Mouse (Mus musculus): Measurements from ENCODE around the gene Usp11. TPM values are rescaled to one million over a fixed set of nuclear protein-coding genes. Genes with fewer than 3 reads are reported as not detected.

Usp11 gene
- total RNA-seq (2012; rRNA removed): 16.8 and 43.4 TPM in 2 replicates

DNA sequence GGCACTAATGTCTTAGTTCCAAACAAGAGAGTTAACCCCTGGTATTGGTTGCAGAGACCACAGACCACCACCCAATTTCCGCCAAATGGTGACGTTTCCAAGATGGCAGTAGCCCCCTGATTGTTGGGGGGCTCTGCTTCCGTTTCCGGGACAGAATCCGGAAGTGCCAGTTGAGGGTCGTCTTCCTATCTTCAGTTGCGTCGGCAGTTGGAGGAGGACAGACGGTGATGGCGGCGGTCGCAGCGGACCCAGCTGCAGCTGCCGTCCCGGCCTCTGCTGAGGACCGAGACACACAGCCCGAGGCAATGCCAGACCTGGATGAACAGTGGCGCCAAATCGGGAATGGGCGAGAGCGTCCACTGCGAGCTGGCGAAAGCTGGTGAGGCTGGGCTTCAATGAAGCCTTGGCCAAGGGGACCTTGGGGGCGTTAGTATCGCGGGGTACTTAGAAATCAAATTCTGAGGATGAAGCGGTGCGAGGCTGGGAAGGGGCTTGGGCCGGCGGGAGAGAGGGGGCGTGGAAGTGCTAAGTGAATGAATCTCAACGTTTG lies at the start of gene Usp11:
Gene Usp11, plus strand, starts transcription at position 166 of the 550 bp plus-strand sequence.
- no peaks in the 10 kb centered on the region for H3K4me1 ChIP-seq (ENCODE audit: control insufficient read depth in 2 of 2, insufficient read depth in 2 of 2, low read length in 2 of 2, poor library complexity in 1 of 2)
- H3K9me3 ChIP-seq (ENCODE audit: control insufficient read depth, insufficient read depth, low read depth, low read length): no peaks in the 10 kb centered on the region
- H3K36me3 ChIP-seq (ENCODE audit: control insufficient read depth, insufficient read depth, low read length, poor library complexity, severe bottlenecking): peaks cover 1% of the 10 kb centered on the region
- TF ChIP-seq ZC3H11A (IDR thresholded peaks at IDR 0.05; ENCODE audit: borderline replicate concordance, low read depth, low read length) (no peak), HCFC1 (IDR thresholded peaks at IDR 0.05; ENCODE audit: borderline replicate concordance, insufficient read depth, low read length) (no peak), ZNF384 (IDR thresholded peaks at IDR 0.05; ENCODE audit: low read depth, low read length) (no peak), CHD2 (IDR thresholded peaks at IDR 0.05; ENCODE audit: low read depth, low read length) (no peak), MAFK (IDR thresholded peaks at IDR 0.05; ENCODE audit: insufficient read depth, low read depth, low read length) (no peak)
- H3K4me3 ChIP-seq (ENCODE audit: insufficient read depth in 1 of 2, low read depth in 1 of 2, low read length in 2 of 2, poor library complexity in 1 of 2, severe bottlenecking in 1 of 2): peak within 1 kb of the TSS; percentile 75 to 92
- in situ Hi-C loops (cut with MboI; ENCODE audit: low sequenced_read_pairs in 2 of 2, unreplicated experiment in 2 of 2): no loop called here
- DNase-seq (ENCODE audit: low read depth, low spot score): peak; percentile 8
- H3K27ac ChIP-seq (ENCODE audit: insufficient read depth, low read depth, low read length, poor library complexity, severe bottlenecking): peak within 1 kb of the TSS; percentile 91
- H3K9ac ChIP-seq (ENCODE audit: insufficient read depth, low read depth, low read length, poor library complexity, severe bottlenecking): peak within 1 kb of the TSS; percentile 89

- no peaks in the 10 kb centered on the region; the same call in 1 of the 2 replicates for H3K36me3 ChIP-seq (ENCODE audit: control insufficient read depth, insufficient read depth, low read length, poor library complexity, severe bottlenecking)
- H3K27ac ChIP-seq (ENCODE audit: insufficient read depth, low read depth, low read length, poor library complexity, severe bottlenecking): no peak overlapping the region
- no peaks in the 10 kb centered on the region for H3K9me3 ChIP-seq (ENCODE audit: control insufficient read depth, insufficient read depth, low read depth, low read length)
- no peaks in the 10 kb centered on the region for H3K4me1 ChIP-seq (ENCODE audit: control insufficient read depth in 2 of 2, insufficient read depth in 2 of 2, low read length in 2 of 2, poor library complexity in 1 of 2)
- H3K9ac ChIP-seq (ENCODE audit: insufficient read depth, low read depth, low read length, poor library complexity, severe bottlenecking): no peak overlapping the region
- peak overlapping the region; percentile 60 to 80; a peak in 3 of 4 replicates for H3K4me3 ChIP-seq (ENCODE audit: insufficient read depth in 1 of 2, low read depth in 1 of 2, low read length in 2 of 2, poor library complexity in 1 of 2, severe bottlenecking in 1 of 2)
- TF ChIP-seq MAFK (IDR thresholded peaks at IDR 0.05; ENCODE audit: insufficient read depth, low read depth, low read length): no peak
- no peak for TF ChIP-seq CHD2 (IDR thresholded peaks at IDR 0.05; ENCODE audit: low read depth, low read length)
- TF ChIP-seq ZC3H11A (IDR thresholded peaks at IDR 0.05; ENCODE audit: borderline replicate concordance, low read depth, low read length): no peak
- TF ChIP-seq ZNF384 (IDR thresholded peaks at IDR 0.05; ENCODE audit: low read depth, low read length): no peak
- no peak for TF ChIP-seq HCFC1 (IDR thresholded peaks at IDR 0.05; ENCODE audit: borderline replicate concordance, insufficient read depth, low read length)
- in situ Hi-C loops (cut with MboI; ENCODE audit: low sequenced_read_pairs in 2 of 2, unreplicated experiment in 2 of 2): no loop called here
- DNase-seq (ENCODE audit: low read depth, low spot score): no peak
These were observed 46.1 kb upstream of the Usp11 start for GRCm38 (mm10) chrX:20657593-20657992.

DNA sequence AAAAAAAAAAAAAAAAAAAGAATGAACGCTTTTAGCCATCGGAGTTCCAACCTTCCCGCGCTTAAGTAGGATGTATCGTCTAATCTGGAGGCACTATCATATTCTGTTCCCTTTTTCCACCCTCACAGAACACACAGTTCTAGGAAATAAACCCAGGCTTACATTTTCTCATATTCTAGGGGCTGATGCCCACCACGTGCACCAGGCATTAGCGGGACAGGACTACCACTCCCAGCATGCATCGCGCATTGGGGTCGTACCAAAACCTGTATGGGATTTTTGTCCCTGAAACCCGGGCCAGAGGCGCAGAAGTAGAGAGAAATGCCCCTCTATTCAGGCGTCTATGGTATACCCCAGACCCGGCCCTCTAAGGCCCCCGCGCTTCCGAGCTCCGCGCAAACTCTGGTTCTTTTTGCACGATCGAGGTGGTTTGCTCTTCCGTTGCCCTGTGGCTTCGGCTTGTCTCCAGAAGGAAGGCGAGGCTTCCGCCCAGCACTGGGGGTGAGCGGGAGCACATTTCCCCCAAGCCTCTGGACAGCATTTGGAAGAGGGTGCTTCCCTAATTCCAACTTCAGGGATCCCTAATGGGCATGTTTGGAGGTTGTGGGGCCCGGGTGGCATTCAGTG lies 45.6 kb upstream of the Usp11 start, which contains the start of gene Uba1:
Gene Uba1, plus strand, starts transcription at position 301 of the 627 bp plus-strand sequence.
- Histone ChIP-seq H3K36me3 (ENCODE audit: control insufficient read depth, insufficient read depth, low read length, poor library complexity, severe bottlenecking) (no peaks in the 10 kb centered on the region; the same call in 1 of the 2 replicates), H3K4me3 (ENCODE audit: insufficient read depth in 1 of 2, low read depth in 1 of 2, low read length in 2 of 2, poor library complexity in 1 of 2, severe bottlenecking in 1 of 2) (peak within 1 kb of the TSS; percentile 78 to 80), H3K27ac (ENCODE audit: insufficient read depth, low read depth, low read length, poor library complexity, severe bottlenecking) (peak within 1 kb of the TSS; percentile 28; the same call in 1 of the 2 replicates), H3K9me3 (ENCODE audit: control insufficient read depth, insufficient read depth, low read depth, low read length) (no peaks in the 10 kb centered on the region), H3K9ac (ENCODE audit: insufficient read depth, low read depth, low read length, poor library complexity, severe bottlenecking) (peak within 1 kb of the TSS; percentile 84), H3K4me1 (ENCODE audit: control insufficient read depth in 2 of 2, insufficient read depth in 2 of 2, low read length in 2 of 2, poor library complexity in 1 of 2) (no peaks in the 10 kb centered on the region)
- in situ Hi-C loops (cut with MboI; ENCODE audit: low sequenced_read_pairs in 2 of 2, unreplicated experiment in 2 of 2): no loop called here
- DNase-seq (ENCODE audit: low read depth, low spot score): peak; percentile 69
- TF ChIP-seq CHD2 (IDR thresholded peaks at IDR 0.05; ENCODE audit: low read depth, low read length): no peak
- peak; percentile 74 for TF ChIP-seq ZNF384 (IDR thresholded peaks at IDR 0.05; ENCODE audit: low read depth, low read length)
- no peak for TF ChIP-seq MAFK (IDR thresholded peaks at IDR 0.05; ENCODE audit: insufficient read depth, low read depth, low read length)
- TF ChIP-seq ZC3H11A (IDR thresholded peaks at IDR 0.05; ENCODE audit: borderline replicate concordance, low read depth, low read length): no peak
- peak; percentile 91 for TF ChIP-seq HCFC1 (IDR thresholded peaks at IDR 0.05; ENCODE audit: borderline replicate concordance, insufficient read depth, low read length)

DNA sequence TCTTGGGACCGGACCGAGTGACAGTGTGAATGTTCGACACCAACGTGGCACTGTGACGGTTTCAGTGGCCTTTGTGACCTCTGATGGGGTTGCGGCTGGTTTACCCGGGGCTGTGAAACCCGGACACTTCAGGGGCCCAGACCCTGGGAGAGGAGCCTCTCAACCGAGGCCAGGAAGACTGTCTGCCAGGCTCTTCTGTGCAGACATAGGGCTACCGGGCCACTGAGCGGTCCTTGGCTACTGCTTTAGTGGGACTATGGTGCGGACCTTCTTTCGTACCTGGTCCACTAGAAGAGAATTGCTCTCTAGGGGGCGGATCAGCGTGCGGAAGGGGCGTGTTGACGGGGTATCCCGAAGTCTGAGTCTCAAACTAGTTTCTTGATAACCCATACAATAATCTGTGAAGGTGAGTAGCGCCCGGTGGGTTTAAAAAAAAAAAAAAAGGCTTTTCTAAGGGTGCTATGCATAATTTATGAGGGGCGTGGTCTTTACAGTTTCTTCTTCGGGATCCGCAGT lies 44.8 kb upstream of the Usp11 start:
- H3K4me3 ChIP-seq (ENCODE audit: insufficient read depth in 1 of 2, low read depth in 1 of 2, low read length in 2 of 2, poor library complexity in 1 of 2, severe bottlenecking in 1 of 2): peak overlapping the region; percentile 78 to 80
- no peak for DNase-seq (ENCODE audit: low read depth, low spot score)
- no peaks in the 10 kb centered on the region for H3K9me3 ChIP-seq (ENCODE audit: control insufficient read depth, insufficient read depth, low read depth, low read length)
- H3K4me1 ChIP-seq (ENCODE audit: control insufficient read depth in 2 of 2, insufficient read depth in 2 of 2, low read length in 2 of 2, poor library complexity in 1 of 2): no peaks in the 10 kb centered on the region
- in situ Hi-C loops (cut with MboI; ENCODE audit: low sequenced_read_pairs in 2 of 2, unreplicated experiment in 2 of 2): no loop called here
- H3K9ac ChIP-seq (ENCODE audit: insufficient read depth, low read depth, low read length, poor library complexity, severe bottlenecking): peak overlapping the region; percentile 84
- no peak overlapping the region for H3K27ac ChIP-seq (ENCODE audit: insufficient read depth, low read depth, low read length, poor library complexity, severe bottlenecking)
- TF ChIP-seq ZNF384 (IDR thresholded peaks at IDR 0.05; ENCODE audit: low read depth, low read length) (peak; percentile 69; the same call in 1 of the 2 replicates), HCFC1 (IDR thresholded peaks at IDR 0.05; ENCODE audit: borderline replicate concordance, insufficient read depth, low read length) (no peak)
- no peaks in the 10 kb centered on the region; the same call in 1 of the 2 replicates for H3K36me3 ChIP-seq (ENCODE audit: control insufficient read depth, insufficient read depth, low read length, poor library complexity, severe bottlenecking)

Data from ES-E14 (cell line).